Mouse (Mus musculus) cerebellum, adult 11 months (tissue): ENCODE data around the gene A730046J19Rik.

Experiments
- DNase-seq: peaks from one replicate; pipeline ENCODE4 v3.0.0; 2022

The A730046J19Rik gene

GRCm38 (mm10) chrX:144153523-144153922, at the start of gene A730046J19Rik:
Gene A730046J19Rik, plus strand, starts transcription at chrX:144153695.
- DNase-seq: no peak

- no peak for DNase-seq
Measured at GRCm38 (mm10) chrX:144104619-144105416, 48.7 kb upstream of the A730046J19Rik start.

DNA sequence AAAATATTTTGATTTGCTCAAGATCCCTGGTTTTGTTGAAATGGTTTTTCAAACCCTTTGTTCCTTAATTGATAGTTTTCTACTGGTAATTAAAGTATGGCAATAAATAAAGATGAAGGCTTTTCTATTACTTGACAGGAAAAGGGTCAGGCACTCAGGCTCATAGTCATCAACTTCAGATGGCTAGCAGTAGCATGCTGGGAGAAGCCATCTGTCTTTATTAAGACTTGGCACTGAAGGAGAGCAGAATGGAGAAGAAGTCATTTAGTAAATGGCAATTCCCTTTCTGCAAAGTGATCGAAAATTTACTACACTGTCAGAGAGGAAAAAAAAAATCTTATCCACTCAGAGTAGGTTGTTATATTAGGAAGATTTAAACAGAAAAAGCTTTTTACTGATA, 17.2 kb upstream of the A730046J19Rik start:
- DNase-seq: no peak

- no peak for DNase-seq
Measured at GRCm38 (mm10) chrX:144149987-144150386, 3.5 kb upstream of the A730046J19Rik start.

DNA sequence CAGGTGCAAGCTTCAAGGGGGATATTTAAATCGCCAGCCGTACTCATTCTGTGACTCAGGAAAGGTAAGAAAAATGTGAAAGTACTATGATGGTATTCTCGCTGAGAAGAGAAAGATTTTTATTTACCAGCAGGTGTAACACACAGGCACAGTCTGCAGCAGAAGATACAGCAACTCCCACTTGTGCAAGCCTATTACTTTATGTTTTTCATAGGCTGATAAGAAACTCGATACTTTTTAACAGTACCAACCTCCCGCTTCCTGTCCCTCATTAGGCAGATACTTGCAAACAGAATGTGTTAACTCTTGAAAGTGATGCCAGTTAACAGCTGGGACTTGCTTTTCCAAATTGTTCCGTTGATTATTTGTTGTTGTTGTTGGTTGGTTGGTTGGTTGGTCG, 616 bp downstream of the A730046J19Rik start:
- DNase-seq: no peak

- no peak for DNase-seq
Measured at GRCm38 (mm10) chrX:144162936-144163335, 9.4 kb downstream of the A730046J19Rik start.
